Mouse (Mus musculus) ES-Bruce4 (cell line): ENCODE results near the gene Gm49368. TPM values are rescaled to one million over a fixed set of nuclear protein-coding genes. Genes with fewer than 3 reads are reported as not detected.
A peak's percentile ranks its signal among the peaks of the same experiment; 100 is the strongest.

Source experiments
- H3K27ac ChIP-seq: 2 replicates; pipeline ENCODE4 v1.5.1; 2012; ENCODE audit warnings: low read length, inconsistent platforms; ENCODE audit not compliant: insufficient read depth
- H3K27me3 ChIP-seq: 2 replicates; pipeline ENCODE4 v1.6.1; 2012; ENCODE audit warnings: mild to moderate bottlenecking, low read length, inconsistent platforms; ENCODE audit not compliant: control insufficient read depth, poor library complexity, insufficient read depth, severe bottlenecking
- H3K36me3 ChIP-seq: 2 replicates; pipeline ENCODE4 v1.6.1; 2012; ENCODE audit warnings: inconsistent platforms, mild to moderate bottlenecking, low read length, moderate library complexity; ENCODE audit not compliant: control insufficient read depth, poor library complexity, insufficient read depth, severe bottlenecking
- H3K4me1 ChIP-seq: one replicate; pipeline ENCODE4 v1.8.1; 2011; ENCODE audit warnings: low read length; ENCODE audit not compliant: control insufficient read depth, insufficient read depth
- H3K4me3 ChIP-seq: 2 replicates; pipeline ENCODE4 v1.5.1; 2011; ENCODE audit warnings: low read depth, mild to moderate bottlenecking, low read length
- H3K9ac ChIP-seq: 2 replicates; pipeline ENCODE4 v1.6.1; 2012; ENCODE audit warnings: low read depth, mild to moderate bottlenecking, inconsistent platforms; ENCODE audit not compliant: poor library complexity, severe bottlenecking
- H3K9me3 ChIP-seq: replicated peaks from 2 replicates; pipeline ENCODE4 v1.6.1; 2012; ENCODE audit warnings: mild to moderate bottlenecking, low read length, inconsistent platforms; ENCODE audit not compliant: control insufficient read depth, poor library complexity, insufficient read depth, severe bottlenecking
- CTCF ChIP-seq: IDR thresholded peaks from one replicate; pipeline ENCODE4 v1.8.1; 2011; ENCODE audit warnings: low read depth, low read length
- EP300 ChIP-seq: IDR thresholded peaks from 2 replicates; pipeline ENCODE4 v1.6.1; 2011; ENCODE audit warnings: low read depth, low read length; ENCODE audit not compliant: insufficient read depth
- POLR2A ChIP-seq: IDR thresholded peaks from one replicate; pipeline ENCODE4 v1.8.1; 2011; ENCODE audit warnings: low read length; ENCODE audit not compliant: insufficient read depth
- polyA plus RNA-seq: library from polyadenylated mRNA; stranded (reverse); fragments of >200 nt; gene quantifications from 2 replicates; pipeline ENCODE4 v1.2.4, GENCODE M21; 2011; ENCODE audit warnings: low read depth; ENCODE audit not compliant: missing spikeins, insufficient read depth, insufficient read length

Gene Gm49368
- polyA plus RNA-seq, 1 experiment, result not detected

DNA sequence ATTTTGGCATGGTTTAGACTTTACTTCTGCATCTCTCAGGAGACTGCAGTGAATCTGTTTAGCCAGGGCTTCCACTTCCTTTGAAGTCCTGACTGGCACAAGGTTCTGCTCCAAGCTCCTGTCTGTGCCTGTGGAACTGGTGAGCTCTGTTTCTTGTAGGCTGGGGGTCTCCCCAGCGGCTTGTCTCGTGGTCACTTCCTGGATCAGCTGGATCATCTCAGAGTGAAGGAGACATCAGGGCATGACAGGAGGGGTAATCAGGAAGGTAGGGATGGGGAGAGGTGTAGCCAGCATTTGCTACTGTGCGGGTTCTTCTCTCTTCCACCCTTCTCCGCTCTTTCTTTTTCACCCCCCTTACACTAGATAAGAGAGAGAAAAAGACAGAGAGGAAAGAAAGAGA is 9.3 kb downstream of the Gm49368 start:
- no peaks in the 10 kb centered on the region for H3K27me3 ChIP-seq
- TF ChIP-seq EP300 (no peak), CTCF (no peak)
- no peaks in the 10 kb centered on the region for H3K4me1 ChIP-seq
- H3K9ac ChIP-seq, result no peak overlapping the region
- H3K27ac ChIP-seq, result no peak overlapping the region
- no peaks in the 10 kb centered on the region for H3K36me3 ChIP-seq
- H3K9me3 ChIP-seq, result no peaks in the 10 kb centered on the region
- no peak overlapping the region for H3K4me3 ChIP-seq

DNA sequence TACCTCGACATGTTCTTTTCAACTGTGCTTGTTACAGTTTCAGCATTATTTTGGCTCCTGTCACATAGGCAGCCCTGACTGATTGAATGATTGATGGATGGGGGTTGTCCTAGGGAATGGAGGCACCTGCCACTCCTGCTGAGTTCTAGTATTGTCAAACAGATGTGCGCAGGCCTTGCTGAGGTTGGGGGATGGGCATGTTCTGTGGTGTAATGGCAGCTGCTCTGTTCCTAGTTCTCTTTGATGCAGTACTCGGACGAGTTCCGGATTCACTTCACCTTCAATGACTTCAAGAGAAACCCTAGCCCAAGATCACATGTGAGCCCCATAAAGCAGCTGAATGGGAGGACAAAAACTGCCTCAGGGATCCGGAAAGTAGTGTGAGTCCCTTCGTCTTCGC is 17.5 kb downstream of the Gm49368 start:
- Histone ChIP-seq H3K9me3 (0 out of 2 replicates have a peak, but pooled peaks cover 3% of the 10 kb centered on the region), H3K4me1 (no peaks in the 10 kb centered on the region), H3K9ac (no peak overlapping the region), H3K36me3 (no peaks in the 10 kb centered on the region), H3K27ac (no peak overlapping the region), H3K27me3 (no peaks in the 10 kb centered on the region), H3K4me3 (no peak overlapping the region)
- TF ChIP-seq EP300 (peak; percentile 92), CTCF (no peak), POLR2A (no peak)

DNA sequence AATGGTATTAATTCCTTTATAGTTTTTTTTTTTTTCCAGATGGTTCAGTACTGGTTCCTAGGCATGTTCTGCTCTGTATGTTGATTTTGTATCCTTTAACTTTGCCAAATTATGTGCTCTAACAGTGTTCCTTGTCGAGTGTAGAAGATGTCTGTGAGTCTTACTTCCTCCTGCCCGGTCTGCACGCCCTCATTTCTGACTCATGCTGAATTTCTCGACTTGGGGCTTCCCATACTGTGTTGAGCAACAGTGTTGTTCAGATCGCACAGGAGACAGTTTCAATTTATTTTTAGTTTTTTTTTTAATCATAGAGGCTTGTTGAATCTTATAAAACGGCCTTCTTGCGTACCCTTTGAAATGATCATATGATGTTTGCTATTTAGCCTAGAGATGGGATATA is 26.7 kb downstream of the Gm49368 start:
- Histone ChIP-seq H3K36me3 (no peaks in the 10 kb centered on the region), H3K27ac (no peak overlapping the region)
- TF ChIP-seq CTCF (no peak), EP300 (no peak), POLR2A (no peak)

DNA sequence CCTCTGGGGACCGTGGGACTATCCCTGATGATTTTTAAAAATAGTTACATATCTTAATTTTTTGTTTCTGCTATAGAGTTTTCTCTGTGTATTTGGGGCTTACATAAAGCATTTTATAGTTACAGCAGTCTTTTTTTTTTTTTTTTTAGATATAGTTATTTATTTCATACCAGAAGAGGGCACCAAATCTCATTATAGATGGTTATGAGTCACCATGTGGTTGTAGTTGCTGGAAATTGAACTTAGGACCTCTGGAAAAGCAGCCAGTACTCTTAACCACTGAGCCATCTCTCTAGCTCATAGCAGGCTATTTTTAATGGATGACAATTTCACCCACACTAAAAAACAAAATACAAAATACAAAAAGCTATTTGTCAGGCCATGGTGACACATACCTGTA is 35.7 kb downstream of the Gm49368 start:
- Histone ChIP-seq H3K36me3 (no peaks in the 10 kb centered on the region), H3K27me3 (no peaks in the 10 kb centered on the region; the same call in 1 of the 2 replicates), H3K9ac (no peak overlapping the region), H3K4me3 (no peak overlapping the region), H3K27ac (no peak overlapping the region), H3K4me1 (no peaks in the 10 kb centered on the region), H3K9me3 (no peaks in the 10 kb centered on the region)
- TF ChIP-seq EP300 (no peak), CTCF (no peak), POLR2A (no peak)

More for the DNA sequence above, 26.7 kb downstream of the Gm49368 start:
- H3K9ac ChIP-seq, result no peak overlapping the region
- no peaks in the 10 kb centered on the region for H3K27me3 ChIP-seq
- H3K4me1 ChIP-seq, result no peaks in the 10 kb centered on the region
- no peaks in the 10 kb centered on the region for H3K9me3 ChIP-seq
- no peak overlapping the region for H3K4me3 ChIP-seq

DNA sequence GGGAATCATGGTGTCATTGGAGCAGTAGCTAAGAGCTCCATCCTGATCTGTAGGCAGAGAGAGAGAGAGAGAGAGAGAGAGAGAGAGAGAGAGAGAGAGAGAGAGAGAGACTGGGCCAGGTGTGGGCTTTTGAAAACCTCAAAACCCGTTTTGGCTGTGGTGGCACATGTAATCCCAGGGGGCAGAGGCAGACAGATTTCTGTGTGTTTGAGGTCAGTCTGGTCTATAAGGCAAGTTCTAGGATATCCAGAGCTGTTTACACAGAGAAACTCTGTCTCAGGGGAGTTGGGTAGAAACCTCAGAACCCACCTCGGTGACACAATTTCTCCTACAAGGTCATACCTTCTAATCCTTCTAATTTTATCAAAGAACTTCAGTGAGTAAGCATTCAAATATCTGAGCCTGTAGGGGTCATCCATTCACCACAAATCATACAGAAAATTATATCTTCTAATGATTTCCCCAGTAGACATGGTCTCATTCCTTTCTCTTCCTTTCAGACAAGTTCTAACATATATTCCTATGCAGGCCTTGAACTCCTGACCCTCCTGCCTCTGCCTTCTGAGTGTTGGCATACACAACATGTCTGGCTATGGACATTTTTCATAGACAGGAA is 38.4 kb downstream of the Gm49368 start:
- no peaks in the 10 kb centered on the region; the same call in 1 of the 2 replicates for H3K27me3 ChIP-seq
- no peaks in the 10 kb centered on the region for H3K9me3 ChIP-seq
- no peak for TF ChIP-seq EP300
- TF ChIP-seq CTCF, result no peak
- TF ChIP-seq POLR2A, result no peak
- H3K36me3 ChIP-seq, result no peaks in the 10 kb centered on the region
- no peaks in the 10 kb centered on the region for H3K4me1 ChIP-seq
- H3K27ac ChIP-seq, result no peak overlapping the region
- no peak overlapping the region for H3K9ac ChIP-seq
- H3K4me3 ChIP-seq, result no peak overlapping the region

DNA sequence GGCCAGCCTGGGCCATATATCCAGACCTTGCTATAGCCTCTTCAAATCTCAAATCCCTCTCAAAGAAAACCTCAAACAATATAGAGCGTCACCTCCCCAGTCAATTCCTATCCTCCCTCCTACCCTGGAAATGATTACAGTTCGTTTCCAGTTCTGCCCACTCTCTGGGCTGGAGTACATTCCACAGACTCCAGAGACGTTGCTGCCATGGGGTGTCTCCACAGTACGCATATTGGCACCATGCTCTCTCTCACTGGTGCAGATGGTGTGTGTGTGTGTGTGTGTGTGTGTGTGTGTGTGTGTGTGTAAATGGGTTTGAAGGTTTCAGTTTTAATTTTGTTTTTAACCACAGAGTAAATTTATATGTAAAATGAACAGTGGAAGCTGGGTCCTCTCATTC is 42.8 kb downstream of the Gm49368 start:
- Histone ChIP-seq H3K4me1 (no peaks in the 10 kb centered on the region), H3K27ac (no peak overlapping the region), H3K9me3 (no peaks in the 10 kb centered on the region), H3K9ac (no peak overlapping the region), H3K36me3 (no peaks in the 10 kb centered on the region), H3K4me3 (no peak overlapping the region), H3K27me3 (no peaks in the 10 kb centered on the region)
- TF ChIP-seq POLR2A (no peak), EP300 (no peak), CTCF (no peak)
